Mouse (Mus musculus): ENCODE data around the gene Pex5. TPM values are rescaled to one million over a fixed set of nuclear protein-coding genes. Genes with fewer than 3 reads are reported as not detected.

Pex5 gene
- polyA plus RNA-seq, 1 experiment from 2014 or later = 24.9 TPM

DNA sequence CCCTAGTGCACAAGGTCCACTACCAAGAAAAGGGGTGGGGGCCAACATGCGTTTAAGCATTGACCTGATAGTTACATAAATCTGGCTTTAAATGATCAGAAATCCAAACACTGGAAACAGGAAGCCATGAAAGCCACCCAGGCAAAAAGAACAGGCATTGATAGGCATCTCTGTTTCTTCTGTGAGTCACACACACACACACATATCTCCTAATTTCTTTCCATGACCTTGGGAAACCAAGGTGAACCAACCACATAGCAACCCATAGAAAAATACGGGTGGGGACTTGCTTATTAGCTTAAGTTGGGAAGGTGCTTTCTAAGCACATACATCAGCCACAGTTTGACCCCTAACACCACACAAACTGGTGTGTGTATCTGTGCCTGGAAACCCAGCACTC lies 32.5 kb upstream of the Pex5 start:
- Histone ChIP-seq H3K4me2 (no peak overlapping the region), H3K9me3 (replicated peaks) (no peaks in the 10 kb centered on the region), H3K36me3 (no peaks in the 10 kb centered on the region), H3K9ac (no peak overlapping the region), H3K27ac (no peak overlapping the region), H3K27me3 (no peaks in the 10 kb centered on the region), H3K4me3 (no peak overlapping the region), H3K4me1 (replicated peaks) (no peaks in the 10 kb centered on the region)
- WGBS = 80% methylated on average over 2 of the region's 2 CpGs
- no peak for ATAC-seq (replicated peaks; ENCODE audit: insufficient number of reproducible peaks, insufficient read depth, low FRiP score, low read depth)

- no peaks in the 10 kb centered on the region for H3K36me3 ChIP-seq
- H3K9me3 ChIP-seq (replicated peaks) = no peaks in the 10 kb centered on the region
- no peak for ATAC-seq (replicated peaks; ENCODE audit: insufficient number of reproducible peaks, insufficient read depth, low FRiP score, low read depth)
- H3K4me1 ChIP-seq (replicated peaks) = no peaks in the 10 kb centered on the region
- no peak overlapping the region for H3K4me2 ChIP-seq
- H3K4me3 ChIP-seq = no peak overlapping the region
- no peak overlapping the region for H3K27ac ChIP-seq
- no peaks in the 10 kb centered on the region for H3K27me3 ChIP-seq
- H3K9ac ChIP-seq = no peak overlapping the region
- WGBS = 91% methylated on average over 9 of the region's 9 CpGs
These were observed 31.6 kb upstream of the Pex5 start for GRCm38 (mm10) chr6:124446459-124446858.

- H3K4me1 ChIP-seq (replicated peaks) = no peaks in the 10 kb centered on the region
- H3K36me3 ChIP-seq = no peaks in the 10 kb centered on the region
- no peak overlapping the region for H3K4me2 ChIP-seq
- H3K9me3 ChIP-seq (replicated peaks) = no peaks in the 10 kb centered on the region
- no peaks in the 10 kb centered on the region for H3K27me3 ChIP-seq
- ATAC-seq (replicated peaks; ENCODE audit: insufficient number of reproducible peaks, insufficient read depth, low FRiP score, low read depth) = no peak
- H3K4me3 ChIP-seq = no peak overlapping the region
- 81% methylated on average over 2 of the region's 2 CpGs for WGBS
- no peak overlapping the region for H3K9ac ChIP-seq
- no peak overlapping the region for H3K27ac ChIP-seq
These were observed 31.2 kb upstream of the Pex5 start for GRCm38 (mm10) chr6:124446024-124446423.

- H3K4me2 ChIP-seq = no peak overlapping the region
- ATAC-seq (replicated peaks; ENCODE audit: insufficient number of reproducible peaks, insufficient read depth, low FRiP score, low read depth) = no peak
- 80% methylated on average over 2 of the region's 2 CpGs for WGBS
- no peak overlapping the region for H3K27ac ChIP-seq
- H3K27me3 ChIP-seq = no peaks in the 10 kb centered on the region
- no peak overlapping the region for H3K9ac ChIP-seq
- H3K36me3 ChIP-seq = no peaks in the 10 kb centered on the region
- no peaks in the 10 kb centered on the region for H3K9me3 ChIP-seq (replicated peaks)
- H3K4me3 ChIP-seq = no peak overlapping the region
- no peaks in the 10 kb centered on the region for H3K4me1 ChIP-seq (replicated peaks)
These were observed 28.5 kb upstream of the Pex5 start for GRCm38 (mm10) chr6:124443338-124443737.

DNA sequence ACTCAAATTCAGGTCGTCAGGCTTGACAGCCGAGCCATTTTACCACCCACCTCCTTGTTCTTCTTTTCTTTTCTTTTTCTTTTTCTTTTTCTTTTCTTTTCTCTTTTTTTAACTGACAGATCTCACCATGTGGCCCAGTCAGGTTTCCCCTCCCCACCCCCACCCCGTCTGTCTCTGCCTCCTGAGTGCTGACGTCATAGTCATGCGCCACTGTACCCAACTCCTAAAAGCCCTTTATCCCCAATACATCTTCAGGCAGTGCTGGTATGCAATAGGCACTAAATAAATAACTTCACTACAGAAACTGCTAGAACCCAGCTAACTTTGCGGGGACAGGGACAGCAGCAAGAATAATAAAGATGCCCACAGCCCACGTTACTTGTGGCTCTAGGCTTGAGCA lies 21.4 kb upstream of the Pex5 start:
- no peak overlapping the region for H3K9ac ChIP-seq
- no peak overlapping the region for H3K4me3 ChIP-seq
- H3K27me3 ChIP-seq = peaks cover 43% of the 10 kb centered on the region
- no peak overlapping the region for H3K4me2 ChIP-seq
- WGBS = 77% methylated on average over 7 of the region's 7 CpGs
- no peaks in the 10 kb centered on the region for H3K4me1 ChIP-seq (replicated peaks)
- H3K9me3 ChIP-seq (replicated peaks) = no peaks in the 10 kb centered on the region
- no peak overlapping the region for H3K27ac ChIP-seq
- no peaks in the 10 kb centered on the region for H3K36me3 ChIP-seq
- no peak for ATAC-seq (replicated peaks; ENCODE audit: insufficient number of reproducible peaks, insufficient read depth, low FRiP score, low read depth)

DNA sequence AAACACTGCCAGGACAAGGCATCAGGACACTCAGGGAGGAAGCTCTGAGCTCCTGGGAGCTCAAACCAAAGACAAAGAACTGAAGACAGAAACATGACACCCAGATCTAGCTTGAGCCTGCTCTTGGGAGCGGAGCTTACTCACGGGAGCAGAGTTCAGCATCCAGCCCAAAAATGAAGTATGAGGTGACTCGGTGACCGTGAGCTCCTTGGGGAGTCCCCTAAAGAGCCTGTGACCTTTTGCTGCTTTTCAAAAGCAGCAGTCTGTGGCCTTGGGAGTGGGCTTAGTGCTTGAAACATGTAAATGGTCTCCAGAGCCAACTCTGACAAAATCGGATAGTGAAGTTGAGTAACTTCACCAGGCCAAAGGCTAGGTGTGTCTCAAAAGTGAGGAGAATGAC lies 20.3 kb upstream of the Pex5 start:
- no peaks in the 10 kb centered on the region for H3K36me3 ChIP-seq
- ATAC-seq (replicated peaks; ENCODE audit: insufficient number of reproducible peaks, insufficient read depth, low FRiP score, low read depth) = no peak

GRCm38 (mm10) chr6:124433688-124434324 lies 18.9 kb upstream of the Pex5 start:
- Histone ChIP-seq H3K27ac (no peak overlapping the region), H3K9me3 (replicated peaks) (no peaks in the 10 kb centered on the region), H3K9ac (no peak overlapping the region), H3K27me3 (peaks cover 65% of the 10 kb centered on the region), H3K36me3 (no peaks in the 10 kb centered on the region), H3K4me2 (no peak overlapping the region), H3K4me3 (no peak overlapping the region), H3K4me1 (replicated peaks) (0 out of 2 replicates have a peak, but pooled peaks cover 1% of the 10 kb centered on the region)
- WGBS = 83% methylated on average over 8 of the region's 8 CpGs
- no peak for ATAC-seq (replicated peaks; ENCODE audit: insufficient number of reproducible peaks, insufficient read depth, low FRiP score, low read depth)

More for the DNA sequence above, 20.3 kb upstream of the Pex5 start:
- H3K9me3 ChIP-seq (replicated peaks) = no peaks in the 10 kb centered on the region
- WGBS = 67% methylated on average over 5 of the region's 5 CpGs
- H3K27ac ChIP-seq = no peak overlapping the region
- peaks cover 54% of the 10 kb centered on the region for H3K27me3 ChIP-seq
- H3K4me3 ChIP-seq = no peak overlapping the region
- no peaks in the 10 kb centered on the region for H3K4me1 ChIP-seq (replicated peaks)
- no peak overlapping the region for H3K4me2 ChIP-seq
- H3K9ac ChIP-seq = no peak overlapping the region

- H3K4me3 ChIP-seq = no peak overlapping the region
- H3K4me2 ChIP-seq = no peak overlapping the region
- peaks cover 18% of the 10 kb centered on the region for H3K4me1 ChIP-seq (replicated peaks)
- H3K9me3 ChIP-seq (replicated peaks) = no peaks in the 10 kb centered on the region
- peaks cover 64% of the 10 kb centered on the region for H3K27me3 ChIP-seq
- H3K36me3 ChIP-seq = no peaks in the 10 kb centered on the region
- 56% methylated on average over 8 of the region's 8 CpGs for WGBS
- no peak overlapping the region for H3K27ac ChIP-seq
- no peak overlapping the region for H3K9ac ChIP-seq
- ATAC-seq (replicated peaks; ENCODE audit: insufficient number of reproducible peaks, insufficient read depth, low FRiP score, low read depth) = no peak
These were observed 16.1 kb upstream of the Pex5 start for GRCm38 (mm10) chr6:124430784-124431495.

- Histone ChIP-seq H3K27ac (no peak overlapping the region), H3K9me3 (replicated peaks) (no peaks in the 10 kb centered on the region), H3K4me2 (no peak overlapping the region), H3K36me3 (no peaks in the 10 kb centered on the region), H3K9ac (no peak overlapping the region), H3K27me3 (peaks cover 63% of the 10 kb centered on the region), H3K4me3 (no peak overlapping the region), H3K4me1 (replicated peaks) (peaks cover 18% of the 10 kb centered on the region)
- no peak for ATAC-seq (replicated peaks; ENCODE audit: insufficient number of reproducible peaks, insufficient read depth, low FRiP score, low read depth)
- WGBS = 72% methylated on average over 3 of the region's 3 CpGs
These were observed 15.5 kb upstream of the Pex5 start for GRCm38 (mm10) chr6:124430379-124430778.

DNA sequence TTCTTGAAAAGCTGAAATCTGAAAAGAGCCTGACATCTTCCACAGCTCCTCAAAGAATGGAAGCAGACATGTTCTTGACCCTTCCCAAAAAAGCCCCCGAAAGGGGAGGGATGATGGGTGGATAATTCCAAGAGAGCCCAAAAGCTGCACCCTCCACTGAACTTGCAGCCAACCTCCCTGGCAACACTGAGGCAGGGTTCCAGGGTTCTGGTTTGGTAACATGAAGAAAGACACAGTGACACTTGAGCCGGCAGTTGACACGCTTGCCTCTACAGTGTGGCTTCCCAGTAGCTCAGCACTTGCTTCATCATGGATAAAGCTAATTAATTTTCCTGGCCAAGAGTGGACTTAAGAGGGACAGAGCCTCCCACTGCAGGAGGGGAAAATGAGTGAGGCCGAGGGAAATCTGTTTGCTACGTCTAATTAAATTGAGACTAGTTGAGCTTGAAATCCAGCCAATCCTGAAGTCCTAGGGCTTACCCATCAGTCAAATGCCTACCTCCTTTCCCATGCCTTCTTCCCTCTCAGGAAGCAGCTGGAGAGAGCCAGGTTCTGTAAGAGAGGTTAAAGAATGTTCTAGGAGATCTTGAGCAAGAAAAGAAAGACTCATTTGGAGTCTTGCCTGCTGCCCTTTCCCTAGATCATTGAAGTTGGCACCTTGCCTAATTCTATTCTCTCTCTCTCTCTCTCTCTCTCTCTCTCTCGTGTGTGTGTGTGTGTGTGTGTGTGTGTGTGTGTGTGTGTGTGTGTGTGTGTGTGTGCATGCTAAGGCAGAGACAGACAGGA lies 13.1 kb upstream of the Pex5 start:
- Histone ChIP-seq H3K9me3 (replicated peaks) (no peaks in the 10 kb centered on the region), H3K4me1 (replicated peaks) (peaks cover 20% of the 10 kb centered on the region), H3K27me3 (peaks cover 44% of the 10 kb centered on the region), H3K27ac (no peak overlapping the region), H3K4me2 (no peak overlapping the region), H3K9ac (no peak overlapping the region), H3K4me3 (no peak overlapping the region), H3K36me3 (no peaks in the 10 kb centered on the region)
- WGBS = 69% methylated on average over 5 of the region's 6 CpGs
- ATAC-seq (replicated peaks; ENCODE audit: insufficient number of reproducible peaks, insufficient read depth, low FRiP score, low read depth) = no peak

- 64% methylated on average over 7 of the region's 7 CpGs for WGBS
- H3K9me3 ChIP-seq (replicated peaks) = no peaks in the 10 kb centered on the region
- ATAC-seq (replicated peaks; ENCODE audit: insufficient number of reproducible peaks, insufficient read depth, low FRiP score, low read depth) = no peak
- H3K27ac ChIP-seq = no peak overlapping the region
- no peak overlapping the region for H3K4me3 ChIP-seq
- H3K4me2 ChIP-seq = no peak overlapping the region
- H3K36me3 ChIP-seq = no peaks in the 10 kb centered on the region
- H3K4me1 ChIP-seq (replicated peaks) = peaks cover 20% of the 10 kb centered on the region
- H3K9ac ChIP-seq = no peak overlapping the region
- H3K27me3 ChIP-seq = peaks cover 38% of the 10 kb centered on the region
These were observed 12.4 kb upstream of the Pex5 start for GRCm38 (mm10) chr6:124427289-124427688.

Measured in heart, embryonic 15.5 days (tissue).